Comparison of ENCODE assay signal across 9 mouse cellular contexts in genomic region chr15:95943470-95943869, GRCm38 (mm10).
DNase-seq lines count a peak whose midpoint lies in the region; ATAC-seq lines count a peak whose summit lies in the region.
"Had no signal": no experiment of that assay in that cellular context is flagged by ENCODE, and none has a peak within 500 bp of the region (broad histone marks: within the 10 kb centered on the region; RNA-seq: fewer than 3 reads in every experiment).

No protein-coding gene starts in this region.

- no peak overlapping the region for H3K9ac ChIP-seq in kidney, embryonic 14.5 days (ENCODE audit: low read depth, low read length)

- WGBS in kidney, embryonic 14.5 days, result 66% methylated on average over 4 of the region's 4 CpGs

- no peak for ATAC-seq in kidney, embryonic 14.5 days (ENCODE audit: low FRiP score, low TSS enrichment)

- no peaks in the 10 kb centered on the region for H3K4me1 ChIP-seq in kidney, embryonic 14.5 days (ENCODE audit: control insufficient read depth, insufficient read depth, low read length)

- peaks cover 23% of the 10 kb centered on the region for H3K36me3 ChIP-seq in kidney, embryonic 14.5 days (ENCODE audit: control insufficient read depth, insufficient read depth, low read length)

- no peak overlapping the region for H3K27ac ChIP-seq in kidney, embryonic 14.5 days (ENCODE audit: low read depth, low read length)

- H3K4me2 ChIP-seq in kidney, embryonic 14.5 days (replicated peaks; ENCODE audit: low read depth, low read length), result no peak overlapping the region

- no peaks in the 10 kb centered on the region for H3K27me3 ChIP-seq in kidney, embryonic 14.5 days (ENCODE audit: control insufficient read depth, insufficient read depth, low read length)

- no peak overlapping the region for H3K4me3 ChIP-seq in kidney, embryonic 14.5 days (ENCODE audit: low read length)
- H3K4me3 ChIP-seq: erythroblast, embryonic 14.5 days had no signal

- DNase-seq in kidney, adult 9 months, result peak; percentile 44
- peak; percentile 20 for DNase-seq in c-Kit-negative CD71-positive TER-119-positive erythroid progenitor cells, embryonic 14.5 days (ENCODE audit: low read depth, low spot score)
- peak; percentile 30 to 65 for DNase-seq in kidney, postnatal 36 days
- DNase-seq in spleen, postnatal 10 days (ENCODE audit: low spot score in 2 of 2), result peak; percentile 38 to 62
- DNase-seq in urinary bladder, postnatal 25 days (ENCODE audit: low spot score), result no peak
- DNase-seq in frontal cortex, postnatal 36 days (ENCODE audit: low spot score in 2 of 2), result no peak
- no peak for DNase-seq in ovary, adult 18-20 months (ENCODE audit: low spot score)

- no peaks in the 10 kb centered on the region for H3K9me3 ChIP-seq in kidney, embryonic 14.5 days (ENCODE audit: control insufficient read depth, low read length)

Comparison
In these comparisons a context has a peak if more than half of its experiments do, and no peak if none do; other contexts are left out.
1. DNase-seq: peak in kidney, adult 9 months (single experiment), c-Kit-negative CD71-positive TER-119-positive erythroid progenitor cells, embryonic 14.5 days (single experiment), kidney, postnatal 36 days (2 of 2) and spleen, postnatal 10 days (2 of 2); none in urinary bladder, postnatal 25 days (single experiment), frontal cortex, postnatal 36 days (0 of 2) and ovary, adult 18-20 months (single experiment).